Mouse (Mus musculus) layer of hippocampus, postnatal 14 days (tissue): ENCODE data around the gene Gpd1. TPM values are rescaled to one million over a fixed set of nuclear protein-coding genes. Genes with fewer than 3 reads are reported as not detected.
"Not testable (repeated sequence)": the region's sequence is repeated elsewhere in the genome, so short reads cannot be mapped to it uniquely, and the experiment has no call there.

Experiments
- DNase-seq, 2 experiments: peaks; one replicate each; pipeline ENCODE4 v3.0.0; 2021 to 2022; ENCODE audit warnings: low spot score in 2 of 2, mixed read lengths in 1 of 2
- total RNA-seq, 2 experiments: library from RNA; stranded (reverse); gene quantifications; 2 replicates each; pipeline ENCODE4 v1.2.3; 2021

The Gpd1 gene
- total RNA-seq, 2 experiments from 2014 or later: 76.3 to 83.1 TPM

DNA sequence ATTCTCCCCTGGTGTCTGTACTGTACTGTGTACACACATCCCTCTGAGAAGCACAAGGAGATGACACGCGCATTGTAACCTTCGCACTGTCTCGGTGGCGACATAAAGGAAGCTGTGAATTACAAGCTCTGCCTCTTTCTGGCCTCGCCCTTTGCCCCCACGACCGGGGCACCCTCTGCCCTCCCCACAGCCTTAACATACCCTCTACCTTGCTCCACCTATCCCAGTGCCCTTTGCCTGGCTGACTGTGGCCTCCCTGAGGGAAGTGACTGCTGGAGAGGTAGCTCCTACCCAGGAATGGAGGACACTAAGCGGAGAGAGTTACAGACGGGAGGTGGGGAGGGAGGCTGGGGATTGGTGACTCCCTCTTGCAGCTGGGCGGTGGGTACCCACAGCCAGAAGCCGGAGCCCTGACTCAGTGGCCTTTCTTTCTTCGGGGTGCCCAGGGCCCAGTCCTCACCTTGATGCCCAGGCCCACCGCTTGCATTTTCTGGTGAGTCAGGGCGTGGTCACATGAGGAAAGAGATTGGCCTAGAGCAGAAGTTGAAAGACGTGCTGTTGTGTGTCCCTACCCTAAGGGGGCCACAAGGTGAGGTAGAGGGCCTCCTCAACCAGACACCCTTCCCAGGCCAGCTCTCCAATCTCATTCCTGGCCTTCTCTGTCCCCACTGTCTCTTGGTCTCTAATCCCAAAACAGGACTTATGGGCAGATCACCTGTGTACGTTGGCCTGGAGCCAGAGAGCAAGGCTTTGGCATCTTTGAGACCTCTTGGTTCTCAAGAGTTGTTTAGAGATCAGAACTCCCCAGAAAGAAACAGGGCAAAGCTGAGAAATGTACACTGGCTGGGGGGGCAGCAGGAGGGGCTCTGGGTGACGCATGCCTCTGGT, 16.9 kb upstream of the Gpd1 start:
- no peak for DNase-seq

DNA sequence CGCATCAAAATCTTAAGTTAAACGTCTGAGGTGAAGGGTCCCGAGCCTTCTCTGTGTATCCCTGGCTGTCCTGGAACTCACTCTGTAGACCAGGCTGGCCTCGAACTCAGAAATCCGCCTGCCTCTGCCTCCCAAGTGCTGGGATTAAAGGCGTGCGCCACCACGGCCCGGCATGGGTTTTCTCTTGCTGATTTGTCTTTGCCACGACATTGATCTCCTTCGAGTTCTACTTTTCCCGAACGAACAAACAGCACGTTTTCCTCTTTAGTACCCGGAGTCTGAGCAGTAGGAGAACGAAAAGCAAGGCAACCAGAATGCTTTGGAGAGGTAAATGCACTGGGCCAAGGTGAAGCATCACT, 15.7 kb upstream of the Gpd1 start:
- not testable (repeated sequence) for DNase-seq

DNA sequence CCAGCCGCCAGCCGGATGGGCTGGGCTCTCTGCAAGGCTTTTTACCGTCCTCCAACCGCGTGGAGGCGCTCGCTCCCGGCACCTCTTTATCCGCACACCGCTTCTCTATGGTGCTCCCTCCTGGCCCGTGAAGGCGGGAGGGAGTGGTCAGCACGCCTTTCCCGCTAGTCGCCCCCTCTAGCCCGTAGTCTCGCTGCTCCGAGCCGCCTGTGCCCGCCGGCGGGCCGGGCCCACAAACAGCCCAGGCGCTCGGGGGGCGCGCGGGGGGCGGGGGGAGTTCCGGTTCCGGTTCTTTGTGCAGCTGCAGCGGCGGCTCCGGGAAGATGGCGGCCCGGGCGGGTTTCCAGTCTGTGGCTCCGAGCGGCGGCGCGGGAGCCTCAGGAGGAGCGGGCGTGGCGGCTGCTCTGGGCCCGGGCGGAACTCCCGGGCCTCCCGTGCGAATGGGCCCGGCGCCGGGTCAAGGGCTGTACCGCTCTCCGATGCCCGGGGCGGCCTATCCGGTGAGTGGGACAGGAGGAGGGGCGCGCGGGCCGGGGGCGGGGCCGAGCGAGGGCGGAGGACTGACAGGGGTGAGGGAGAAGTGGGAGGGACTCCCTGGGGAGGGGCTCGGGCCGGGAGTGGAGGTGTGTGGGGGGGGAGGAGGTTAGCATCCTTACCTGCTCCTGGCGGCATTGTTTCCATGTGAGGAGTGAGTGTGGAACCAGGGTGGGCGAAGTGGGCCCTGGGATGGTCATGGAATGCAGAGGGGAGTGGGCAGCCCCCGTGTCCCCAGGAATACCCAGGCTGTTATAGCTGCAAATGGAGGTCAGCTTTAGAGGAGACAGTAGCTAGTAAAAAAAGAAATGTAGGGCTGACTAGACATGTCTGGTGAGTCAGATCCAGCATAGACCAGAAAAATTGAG, 15.1 kb upstream of the Gpd1 start, which contains the start of gene Smarcd1:
TSS of gene Smarcd1 (plus strand) at position 131 of the 902 bp plus-strand sequence.
- DNase-seq: peak; percentile 95 to 97

DNA sequence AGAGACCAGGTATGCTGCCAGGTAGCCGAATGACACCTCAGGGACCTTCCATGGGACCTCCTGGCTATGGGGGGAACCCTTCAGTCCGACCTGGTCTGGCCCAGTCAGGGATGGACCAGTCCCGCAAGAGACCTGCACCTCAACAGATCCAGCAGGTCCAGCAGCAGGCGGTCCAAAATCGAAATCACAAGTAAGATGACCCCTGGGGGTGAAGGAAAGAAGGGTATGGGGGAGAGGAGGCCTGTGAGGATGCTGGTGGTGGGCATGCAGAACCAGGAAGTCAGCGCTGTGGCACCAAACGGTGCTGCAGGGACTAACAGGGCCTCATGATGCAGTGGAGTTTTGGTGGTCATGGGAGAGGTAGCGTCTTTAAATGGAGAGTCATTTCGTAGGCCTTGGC, 14.2 kb upstream of the Gpd1 start:
- no peak for DNase-seq

DNA sequence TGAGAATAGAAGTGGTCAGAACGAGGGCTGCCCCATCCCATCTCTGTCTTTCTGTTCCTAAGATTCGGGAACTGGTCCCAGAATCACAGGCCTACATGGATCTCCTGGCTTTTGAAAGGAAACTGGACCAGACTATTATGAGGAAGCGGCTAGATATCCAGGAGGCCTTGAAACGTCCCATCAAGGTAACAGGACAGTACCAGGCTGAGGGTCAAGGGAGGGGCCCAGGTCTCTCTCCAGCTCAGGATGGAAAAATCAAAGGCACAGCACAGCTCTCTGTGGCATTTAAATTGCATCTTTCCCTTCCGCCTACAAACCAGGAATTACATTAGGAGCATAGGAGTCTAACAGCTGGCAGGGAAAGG, 13.7 kb upstream of the Gpd1 start:
- no peak for DNase-seq

DNA sequence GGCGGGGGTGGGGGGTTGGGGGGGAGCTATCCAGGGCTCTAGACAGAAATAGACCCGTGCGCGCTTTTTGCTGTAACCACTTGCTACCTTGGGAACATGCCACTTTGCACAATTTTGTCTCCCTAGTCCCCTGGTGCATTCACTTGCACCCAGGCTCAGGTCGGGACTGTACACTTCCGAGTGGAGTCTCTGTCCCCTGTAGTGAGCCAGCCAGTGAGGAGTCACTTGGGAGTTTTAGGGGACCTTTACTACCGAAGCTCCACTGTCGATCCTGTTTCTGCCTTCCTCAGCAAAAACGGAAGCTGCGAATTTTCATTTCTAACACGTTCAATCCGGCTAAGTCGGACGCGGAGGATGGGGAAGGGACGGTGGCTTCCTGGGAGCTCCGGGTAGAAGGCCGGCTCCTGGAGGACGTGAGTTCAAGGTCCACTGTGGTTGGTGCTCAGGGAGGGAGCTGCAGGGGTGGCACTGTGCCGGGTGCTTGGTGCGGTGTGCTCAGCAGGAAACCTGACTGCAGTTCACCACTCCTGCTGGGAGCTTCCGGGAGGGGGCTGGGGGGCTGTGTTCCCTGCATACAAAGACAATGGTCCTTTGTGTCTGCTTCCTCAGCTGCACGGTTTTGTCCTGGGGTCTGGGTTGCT, 13.2 kb upstream of the Gpd1 start:
- DNase-seq: no peak

DNA sequence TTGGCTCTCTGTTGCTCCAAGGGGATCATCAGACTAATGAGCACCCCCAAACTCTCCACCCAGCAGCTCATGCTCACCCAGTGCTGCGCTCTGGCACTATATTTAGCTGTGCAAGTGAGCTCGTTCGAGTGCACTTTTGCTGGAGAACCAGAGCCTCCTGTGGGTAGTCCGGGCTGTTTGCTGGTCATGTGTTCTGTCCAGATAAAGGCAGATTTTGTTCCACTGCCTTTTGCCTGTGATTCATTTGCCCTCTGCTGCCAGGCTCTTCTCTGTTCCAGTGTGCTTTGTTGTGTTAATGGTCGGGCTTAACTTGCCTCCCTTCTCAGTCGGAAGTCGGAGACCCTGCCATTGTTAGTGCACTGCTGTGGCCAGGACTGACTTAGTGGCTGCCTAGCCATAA, 12.4 kb upstream of the Gpd1 start:
- DNase-seq: no peak

DNA sequence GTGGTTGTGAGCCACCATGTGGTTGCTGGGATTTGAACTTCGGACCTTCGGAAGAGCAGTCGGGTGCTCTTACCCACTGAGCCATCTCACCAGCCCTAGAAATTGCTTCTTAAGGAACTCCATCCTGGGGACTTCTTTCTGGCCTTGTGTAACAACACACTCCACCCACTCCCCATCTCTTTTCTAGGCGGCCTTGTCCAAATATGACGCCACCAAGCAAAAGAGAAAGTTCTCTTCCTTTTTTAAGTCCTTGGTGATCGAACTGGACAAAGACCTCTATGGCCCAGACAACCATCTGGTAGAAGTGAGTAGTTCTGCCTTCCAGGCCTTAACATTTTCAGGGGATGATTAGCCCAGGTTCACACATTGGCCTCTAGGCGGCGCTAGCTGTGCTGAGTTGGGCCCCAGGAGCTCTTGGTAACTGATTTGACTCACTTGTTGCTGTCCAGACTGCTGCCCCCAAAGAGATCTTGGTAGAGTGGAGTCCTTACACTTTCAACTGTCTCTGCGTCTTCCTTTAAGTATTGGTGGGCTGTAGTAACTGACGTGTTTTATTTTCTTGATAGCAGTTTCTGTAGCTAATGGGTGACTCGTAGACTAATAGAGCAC, 11.8 kb upstream of the Gpd1 start, which contains the start of gene Gm17349:
TSS of gene Gm17349 (minus strand) at position 51 of the 609 bp plus-strand sequence.
- DNase-seq: peak; percentile 62 to 73

DNA sequence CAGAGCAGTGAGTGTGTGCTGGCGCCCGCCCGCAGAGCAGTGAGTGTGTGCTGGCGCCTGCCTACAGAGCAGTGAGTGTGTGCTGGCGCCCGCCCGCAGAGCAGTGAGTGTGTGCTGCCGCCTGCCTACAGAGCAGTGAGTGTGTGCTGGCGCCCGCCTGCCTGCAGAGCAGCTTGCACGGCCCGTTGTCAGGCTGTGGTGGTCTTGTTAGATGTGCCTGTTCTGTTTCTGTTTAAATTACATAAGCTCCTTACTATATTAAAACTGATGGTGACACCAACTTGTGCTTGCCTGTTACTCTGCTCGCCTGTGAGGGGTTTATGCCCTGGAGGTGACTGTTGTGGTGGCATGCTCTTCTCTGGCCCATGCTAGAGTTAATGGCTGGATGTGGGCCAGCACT, 9.1 kb upstream of the Gpd1 start:
- DNase-seq: no peak

DNA sequence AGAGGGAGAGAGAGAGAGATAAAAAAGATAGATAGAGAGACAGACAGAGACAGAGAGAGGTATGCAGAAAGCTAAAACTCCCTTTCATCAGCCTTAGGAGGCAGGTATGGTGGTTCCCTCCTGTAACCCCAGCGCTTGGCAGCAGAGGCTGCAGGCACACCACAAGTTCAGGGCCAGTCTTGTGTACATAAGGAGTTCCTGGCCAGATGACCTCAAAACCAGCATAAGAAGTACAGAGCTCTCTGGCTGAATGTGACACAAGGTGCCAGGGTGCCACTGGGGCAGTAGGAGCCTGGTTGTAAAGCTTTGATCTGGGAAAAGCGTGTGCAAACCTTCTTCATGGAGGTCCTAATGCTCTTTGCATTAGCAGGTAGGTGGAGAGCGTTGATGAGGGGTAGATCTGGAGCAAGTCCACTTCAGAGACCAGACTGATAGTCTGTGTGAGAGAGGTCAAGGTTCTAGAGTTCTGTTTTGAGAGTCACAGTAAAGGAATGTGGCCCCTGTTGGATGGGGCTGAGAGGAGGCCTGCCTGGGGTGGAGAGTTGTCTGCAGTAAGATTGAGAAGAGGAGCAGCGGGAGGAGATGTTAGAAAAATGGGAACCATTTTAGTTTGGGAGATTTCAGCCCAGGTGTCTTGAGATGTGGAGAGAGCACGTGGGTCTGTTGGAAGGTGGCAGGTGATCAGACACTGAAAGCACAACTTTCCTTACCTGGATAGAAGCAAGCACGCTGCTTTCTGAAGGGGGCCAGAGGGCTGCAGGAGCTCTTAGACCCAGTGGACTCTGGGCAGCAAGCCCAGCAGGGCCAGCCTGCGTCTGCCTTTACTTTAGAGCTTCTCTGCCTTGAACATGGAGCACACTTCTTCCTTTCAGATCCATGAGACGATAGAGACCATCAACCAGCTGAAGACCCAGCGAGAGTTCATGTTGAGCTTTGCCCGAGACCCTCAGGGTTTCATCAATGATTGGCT, 6.8 kb upstream of the Gpd1 start:
- no peak for DNase-seq

DNA sequence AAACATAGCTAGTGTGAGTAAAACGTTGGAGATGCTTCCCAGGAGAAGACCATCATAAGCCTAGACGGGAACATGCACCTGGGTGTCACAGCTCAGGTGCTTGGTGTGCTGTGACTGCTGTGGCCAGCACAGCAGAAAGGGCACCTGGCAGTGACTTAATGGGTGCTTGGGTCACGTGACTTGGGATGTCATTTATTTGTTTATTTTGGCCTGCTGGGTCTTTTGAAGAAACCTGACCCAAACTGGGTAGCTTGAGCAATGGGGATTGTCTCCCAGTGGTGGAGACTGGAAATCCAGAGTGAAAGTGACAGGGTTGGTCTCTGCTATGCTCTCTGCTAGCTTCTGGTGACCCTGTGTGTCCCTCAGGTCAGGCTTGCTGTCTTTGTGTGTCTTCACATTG, 5.8 kb upstream of the Gpd1 start:
- DNase-seq: no peak

DNA sequence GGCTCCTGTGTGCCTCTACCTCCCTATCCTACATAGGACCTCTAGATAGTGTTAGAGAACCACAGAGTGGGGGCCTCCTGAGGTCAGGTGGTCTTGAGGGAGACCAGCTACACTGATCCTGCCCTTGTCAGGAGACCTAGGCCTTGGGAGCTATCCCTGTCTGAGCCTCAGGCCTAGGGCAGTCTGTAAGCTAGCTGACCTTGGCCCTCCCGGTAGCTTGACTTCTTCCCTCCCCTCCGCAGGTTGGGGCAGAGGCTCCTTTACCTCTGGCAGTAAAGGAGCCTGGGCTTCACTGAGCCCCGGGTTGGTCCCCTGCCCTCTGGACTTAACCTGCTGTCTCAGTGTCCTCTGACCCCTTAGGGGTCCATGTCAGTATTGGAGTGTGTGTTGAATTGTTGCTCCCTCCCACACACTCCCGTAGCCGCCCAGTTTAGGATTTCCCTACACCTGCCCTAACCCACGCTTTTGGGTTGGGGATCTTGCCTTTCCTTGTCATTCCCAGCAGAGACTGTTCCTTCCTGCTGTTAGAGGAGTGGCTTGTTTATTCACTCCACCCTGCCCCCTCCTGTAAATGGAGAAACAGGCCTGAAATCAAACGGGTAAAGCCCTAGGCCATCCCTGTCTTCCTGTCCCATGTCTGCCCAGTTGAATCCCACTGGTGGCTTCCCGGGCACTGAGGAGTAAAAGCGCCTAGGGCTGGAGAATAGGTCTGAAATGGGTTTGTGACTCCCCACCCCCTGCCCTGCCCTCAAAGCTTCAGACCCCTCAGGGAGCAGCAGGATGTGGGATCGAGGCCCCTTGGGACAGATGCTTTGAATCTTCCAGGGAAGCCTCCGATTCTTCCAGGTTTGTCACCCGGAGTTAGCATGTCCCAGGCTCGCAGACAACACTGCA, 4.4 kb upstream of the Gpd1 start:
- DNase-seq: no peak

DNA sequence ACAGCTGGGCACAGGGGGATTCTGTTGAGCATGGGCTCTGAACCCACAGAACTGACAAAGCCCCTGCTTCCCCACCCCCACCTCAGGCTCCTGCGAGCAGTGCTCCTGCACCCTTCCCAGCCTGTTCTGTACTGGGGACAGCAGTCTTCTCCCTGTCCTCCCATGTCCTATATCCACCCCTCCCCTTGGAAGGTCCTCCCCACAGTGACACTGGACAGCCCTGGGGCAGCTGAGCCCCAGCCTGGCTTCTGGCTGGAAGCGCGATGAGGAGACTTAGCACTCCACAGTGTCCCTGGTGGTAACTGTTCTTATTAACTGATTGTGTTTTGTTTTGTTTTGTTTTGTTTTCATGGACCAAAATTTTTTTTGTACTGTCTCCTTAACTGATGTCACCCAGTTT, 3.7 kb upstream of the Gpd1 start:
- DNase-seq: no peak

DNA sequence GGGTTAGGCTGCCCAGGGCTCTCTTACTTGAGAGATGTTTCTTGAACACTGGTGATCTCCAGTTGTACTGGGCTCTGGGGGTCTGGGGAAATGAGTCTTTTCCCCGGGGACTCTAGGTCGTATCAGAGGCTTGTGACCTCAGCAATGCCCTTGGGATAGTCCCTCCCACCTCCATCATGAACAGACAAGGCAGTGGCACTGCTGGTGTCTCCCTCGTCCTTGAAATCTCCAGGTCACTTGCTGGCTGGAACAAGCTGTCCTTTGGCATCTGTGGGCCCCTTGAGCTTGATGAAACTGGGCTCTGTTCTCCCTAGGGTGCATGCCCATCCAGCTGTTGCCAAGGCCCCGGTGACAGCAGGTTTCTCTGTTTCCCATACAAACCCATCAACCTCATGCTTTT, 3.1 kb upstream of the Gpd1 start:
- peak in 1 of 2 experiments; percentile 41 for DNase-seq

DNA sequence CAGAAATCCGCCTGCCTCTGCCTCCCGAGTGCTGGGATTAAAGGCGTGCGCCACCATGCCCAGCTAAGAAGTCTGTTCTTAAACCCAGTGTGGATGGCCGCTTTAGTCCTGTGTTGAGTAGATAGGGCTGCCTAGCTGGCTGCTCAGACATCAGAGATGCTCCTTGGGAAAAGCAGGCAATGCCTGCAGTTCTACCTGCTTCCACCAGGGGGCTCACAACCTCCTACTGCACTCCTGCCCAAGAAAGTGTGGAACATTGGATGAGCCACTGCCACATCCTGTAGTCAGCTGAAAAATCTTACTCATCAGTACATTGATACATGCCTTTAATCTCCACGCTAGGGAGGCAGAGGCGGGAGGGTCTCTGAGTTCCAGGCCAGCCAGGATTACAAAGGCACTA, 2.5 kb upstream of the Gpd1 start:
- peak; percentile 81 to 86 for DNase-seq

DNA sequence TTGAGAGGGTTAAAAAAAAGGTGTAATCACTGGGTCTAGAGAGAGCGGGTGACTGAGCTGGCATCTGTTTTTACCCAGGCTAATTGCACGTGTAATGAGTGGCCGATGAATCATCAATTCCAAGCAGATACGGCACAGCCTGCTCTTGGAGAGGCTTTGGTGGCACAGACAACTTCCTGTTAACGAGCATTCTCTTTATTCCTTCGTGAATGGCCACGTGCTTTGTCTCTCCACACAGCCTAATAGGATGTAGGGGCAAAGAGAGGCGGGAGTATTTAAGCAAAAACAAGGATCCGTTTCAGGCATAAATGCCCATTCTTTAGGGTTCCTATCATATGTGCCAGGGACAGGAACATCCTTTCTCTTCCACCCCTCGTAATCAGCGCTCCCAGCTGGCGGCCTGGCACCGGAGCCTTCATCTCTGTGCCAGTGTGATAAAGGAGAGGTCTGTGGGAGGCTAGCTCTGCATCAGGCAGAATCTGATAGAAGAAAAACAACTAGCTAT, 1.9 kb upstream of the Gpd1 start:
- DNase-seq: peak; percentile 82 to 94

DNA sequence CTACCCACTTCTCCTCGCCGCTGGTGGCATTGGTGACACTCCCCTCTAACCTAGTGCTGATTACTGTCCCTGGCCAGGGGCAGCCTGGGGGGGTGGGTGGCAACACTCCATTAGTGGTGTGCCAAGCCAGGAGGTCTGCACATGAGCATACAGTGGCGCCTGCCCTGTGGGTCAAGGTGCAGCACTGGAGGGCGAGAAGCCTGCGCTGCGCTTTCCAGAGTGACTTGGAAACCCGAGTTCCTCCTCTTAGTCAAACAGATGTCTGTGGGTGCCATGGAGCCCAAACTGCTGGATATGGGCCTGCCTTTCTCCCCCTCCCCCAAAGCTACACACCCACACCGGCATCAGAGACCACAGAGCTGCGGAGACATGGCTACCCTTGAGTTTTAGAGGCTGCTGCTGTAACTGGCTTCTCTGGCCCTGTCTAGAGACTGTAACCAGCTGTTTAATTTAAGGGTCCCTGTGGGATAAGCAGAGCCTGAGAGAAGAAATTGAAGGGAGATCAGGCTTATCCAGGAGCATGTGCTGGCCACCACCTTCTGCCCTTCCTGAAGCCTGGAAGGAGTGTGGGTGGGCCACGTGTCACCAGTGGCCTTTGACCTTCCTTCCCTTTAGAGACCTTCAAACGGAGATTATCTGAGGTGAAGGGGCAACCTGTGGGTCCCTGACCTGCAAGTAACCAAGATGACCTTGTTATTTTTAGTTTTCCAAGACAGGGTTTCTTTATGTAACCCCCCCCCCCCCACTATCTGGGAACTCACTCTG, 1.2 kb upstream of the Gpd1 start:
- peak; percentile 48 to 52 for DNase-seq

DNA sequence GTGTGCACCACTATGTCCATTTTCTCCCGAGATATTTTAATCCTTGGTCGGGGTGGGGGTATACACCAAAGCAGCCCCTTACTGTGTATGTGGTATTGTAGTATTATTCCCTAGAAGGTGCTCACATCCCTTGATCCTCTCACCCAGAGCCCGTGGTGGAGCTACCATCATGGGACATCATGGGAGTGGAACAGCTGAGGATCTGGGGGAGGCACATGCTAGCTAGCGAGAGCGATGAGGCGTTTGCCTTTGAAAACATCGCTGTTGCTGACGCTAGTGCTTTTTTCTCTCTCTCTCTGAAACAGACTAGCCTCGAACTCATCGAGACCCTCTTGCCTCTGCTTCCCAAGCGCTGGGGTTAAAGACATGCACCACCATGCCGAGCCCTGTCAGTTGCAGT, 501 bp upstream of the Gpd1 start:
- DNase-seq: peak in 1 of 2 experiments; percentile 55
